Mouse (Mus musculus) gonadal fat pad, adult 2 months (tissue): ENCODE results near the gene Btbd19. TPM values are rescaled to one million over a fixed set of nuclear protein-coding genes. Genes with fewer than 3 reads are reported as not detected.

ENCODE experiments used
- DNase-seq: peaks from one replicate; pipeline ENCODE4 v3.0.0-alpha.2; 2012; ENCODE audit warnings: low read depth
- polyA plus RNA-seq: library from polyadenylated mRNA; depleted of rRNA; stranded (reverse); fragments of >200 nt; gene quantifications from 2 replicates; pipeline ENCODE4 v1.2.3, GENCODE M21; 2012

The Btbd19 gene
- polyA plus RNA-seq, 1 experiment = 12.3 TPM

- no peak for DNase-seq
Observed at GRCm38 (mm10) chr4:117134601-117134995, 9.1 kb upstream of the Btbd19 start.

- no peak for DNase-seq
Observed at GRCm38 (mm10) chr4:117133817-117134600, 8.5 kb upstream of the Btbd19 start, which contains the start of gene Plk3. TSS of gene Plk3 (minus strand) at chr4:117133963.

GRCm38 (mm10) chr4:117133366-117133796 is 7.9 kb upstream of the Btbd19 start:
- no peak for DNase-seq

DNA sequence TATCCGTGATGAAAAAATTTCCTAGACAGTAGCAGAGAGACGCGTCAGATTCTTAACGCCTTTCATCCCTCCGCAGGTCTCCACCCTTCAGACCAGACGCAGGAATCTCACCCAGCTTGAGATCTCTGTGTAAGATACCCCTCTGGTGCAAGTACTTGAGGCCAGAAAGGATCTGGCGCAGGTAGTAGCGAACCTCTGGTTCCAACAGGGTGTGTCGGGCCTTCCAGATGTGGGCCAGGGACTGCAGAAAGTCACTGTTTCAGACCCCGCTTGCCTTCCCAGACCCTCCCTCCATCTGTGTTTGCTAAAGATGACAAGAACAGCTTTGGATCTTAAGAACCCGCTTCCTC is 7.2 kb upstream of the Btbd19 start:
- DNase-seq = no peak

- no peak for DNase-seq
Observed at GRCm38 (mm10) chr4:117131890-117132793, 6.6 kb upstream of the Btbd19 start.

- no peak for DNase-seq
Observed at GRCm38 (mm10) chr4:117131198-117131597, 5.7 kb upstream of the Btbd19 start.

- no peak for DNase-seq
Observed at GRCm38 (mm10) chr4:117130790-117131189, 5.3 kb upstream of the Btbd19 start.

GRCm38 (mm10) chr4:117127991-117128686 is 2.6 kb upstream of the Btbd19 start:
- no peak for DNase-seq

GRCm38 (mm10) chr4:117126675-117127290 is 1.3 kb upstream of the Btbd19 start, which contains the start of gene Tctex1d4:
TSS of gene Tctex1d4 (plus strand) at chr4:117126794.
- DNase-seq = no peak

DNA sequence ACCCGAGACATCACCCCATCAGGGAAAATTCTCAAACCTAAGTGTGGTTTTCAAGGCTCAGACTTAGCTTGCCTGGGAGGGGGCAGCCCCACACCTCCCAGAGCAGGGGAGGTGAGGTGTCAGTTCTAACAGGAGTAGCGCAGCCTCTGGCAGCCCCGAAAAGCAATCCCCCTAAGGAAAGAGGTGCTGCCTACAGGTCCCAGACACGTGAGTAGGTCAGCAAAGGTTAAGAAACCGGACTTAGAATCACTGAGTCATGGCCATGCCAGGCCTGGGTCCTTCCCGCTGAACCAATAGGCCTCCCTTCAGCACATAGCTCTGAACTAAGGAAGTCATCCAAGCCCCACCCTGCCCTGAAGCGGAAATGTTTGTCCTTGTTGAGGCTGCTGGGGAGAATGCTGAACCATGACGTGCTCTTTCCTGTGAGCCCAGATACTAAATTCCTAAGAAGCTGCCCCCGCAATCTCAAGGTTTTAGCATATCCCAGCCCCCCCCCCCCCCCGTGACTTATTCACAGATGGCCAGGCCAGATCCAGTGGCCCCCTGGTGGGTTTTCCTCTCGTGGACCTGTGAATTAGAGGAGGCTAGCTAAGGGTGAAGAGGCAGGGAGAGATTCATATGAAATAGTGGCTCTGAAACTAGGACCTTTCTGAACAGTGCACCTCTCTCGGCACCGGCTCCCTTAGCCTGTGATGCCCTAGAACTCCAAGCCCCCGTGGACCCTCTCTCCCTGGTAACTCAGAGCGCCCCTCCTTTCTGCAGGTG is 567 bp upstream of the Btbd19 start:
- DNase-seq = no peak

DNA sequence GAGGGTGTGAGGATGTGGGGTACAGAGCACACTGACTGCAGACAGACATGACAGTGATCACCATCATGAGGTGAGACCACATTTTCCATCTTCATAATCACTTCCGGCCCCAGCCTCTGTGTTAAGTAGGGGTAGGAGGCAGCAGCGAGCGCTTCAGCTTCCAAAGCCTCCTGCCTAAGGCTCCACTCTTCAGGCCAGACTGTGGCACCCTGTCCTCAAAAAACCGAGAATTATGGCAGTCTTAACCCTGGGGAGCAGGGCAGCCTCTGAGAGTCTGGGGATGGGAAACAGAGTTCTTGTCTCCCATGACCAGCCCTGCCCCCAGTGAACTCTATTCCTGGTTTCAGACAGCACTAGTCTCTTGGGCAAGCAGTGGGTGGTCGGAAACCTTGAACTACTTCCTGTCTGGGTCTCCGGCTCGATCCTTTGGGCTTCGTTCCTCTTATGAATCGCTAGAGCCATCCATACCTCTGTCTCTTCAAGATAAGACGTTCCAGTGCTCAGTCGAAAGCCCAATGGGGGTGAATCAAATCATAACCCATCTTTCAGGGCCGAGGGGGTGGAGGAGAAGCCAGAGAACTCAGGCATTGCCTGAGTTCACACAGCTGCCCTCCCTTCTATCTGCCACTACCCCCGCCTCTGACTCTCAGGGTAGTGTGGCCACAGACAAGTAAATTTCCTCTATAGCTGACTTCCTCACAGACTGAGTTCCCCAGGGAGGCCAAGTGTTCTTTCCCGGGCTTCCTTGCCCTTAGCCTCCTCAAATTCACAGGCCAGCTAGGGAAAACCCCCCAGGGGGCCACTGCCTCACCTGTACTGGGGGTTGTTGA is 792 bp downstream of the Btbd19 start:
- DNase-seq = no peak

GRCm38 (mm10) chr4:117124218-117124517 is 1.4 kb downstream of the Btbd19 start:
- no peak for DNase-seq

DNA sequence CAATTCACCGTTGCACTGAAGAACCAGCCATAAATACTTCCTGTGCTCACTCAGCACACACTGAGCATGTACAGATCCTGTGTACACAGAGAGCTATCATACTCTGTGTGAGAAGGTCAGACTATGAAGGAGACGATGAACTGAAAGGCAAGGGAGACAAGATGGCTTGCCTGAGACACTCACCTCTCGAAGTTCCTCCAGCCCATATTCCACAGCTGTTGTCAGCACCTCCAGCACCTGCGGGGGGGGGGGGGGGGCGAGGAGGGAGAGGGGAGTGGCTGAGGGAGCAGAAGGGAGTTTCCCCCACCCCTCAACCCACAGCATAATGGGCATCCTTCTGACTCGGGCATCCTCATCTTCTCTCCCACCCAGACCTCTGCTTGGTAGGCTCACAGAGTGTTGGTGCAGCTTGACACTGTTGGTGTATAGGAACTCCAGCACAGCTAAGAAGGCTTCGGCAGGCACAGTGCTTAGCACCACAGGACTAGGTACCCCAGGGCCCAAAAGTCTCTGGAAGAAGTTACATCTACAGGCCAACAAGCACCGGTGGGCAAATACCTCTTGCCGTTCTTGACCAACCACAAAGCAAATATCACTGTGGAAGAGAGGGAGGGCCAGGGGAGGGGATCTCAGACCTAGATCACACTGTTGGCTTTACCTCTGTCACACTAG is 1.8 kb downstream of the Btbd19 start:
- DNase-seq = no peak

DNA sequence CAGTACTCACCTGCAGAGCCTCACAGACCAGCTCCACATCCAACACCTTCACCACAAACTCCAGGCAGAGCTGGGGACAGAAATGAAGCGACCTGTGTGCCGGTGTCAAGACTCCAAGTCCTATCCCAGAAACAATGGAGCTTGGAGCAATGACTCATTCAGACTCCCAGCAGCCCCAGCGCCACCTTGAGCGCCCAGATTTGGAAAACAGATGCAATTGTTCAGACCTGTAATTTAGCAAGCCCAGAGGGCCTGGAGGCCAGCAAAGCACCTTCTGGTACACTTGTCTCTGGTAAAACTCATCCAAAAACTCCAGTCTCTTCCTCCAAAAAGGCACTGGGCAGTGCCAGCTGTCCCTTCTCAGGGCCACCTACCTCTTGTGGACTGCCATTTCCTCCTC is 3.3 kb downstream of the Btbd19 start:
- DNase-seq = no peak

DNA sequence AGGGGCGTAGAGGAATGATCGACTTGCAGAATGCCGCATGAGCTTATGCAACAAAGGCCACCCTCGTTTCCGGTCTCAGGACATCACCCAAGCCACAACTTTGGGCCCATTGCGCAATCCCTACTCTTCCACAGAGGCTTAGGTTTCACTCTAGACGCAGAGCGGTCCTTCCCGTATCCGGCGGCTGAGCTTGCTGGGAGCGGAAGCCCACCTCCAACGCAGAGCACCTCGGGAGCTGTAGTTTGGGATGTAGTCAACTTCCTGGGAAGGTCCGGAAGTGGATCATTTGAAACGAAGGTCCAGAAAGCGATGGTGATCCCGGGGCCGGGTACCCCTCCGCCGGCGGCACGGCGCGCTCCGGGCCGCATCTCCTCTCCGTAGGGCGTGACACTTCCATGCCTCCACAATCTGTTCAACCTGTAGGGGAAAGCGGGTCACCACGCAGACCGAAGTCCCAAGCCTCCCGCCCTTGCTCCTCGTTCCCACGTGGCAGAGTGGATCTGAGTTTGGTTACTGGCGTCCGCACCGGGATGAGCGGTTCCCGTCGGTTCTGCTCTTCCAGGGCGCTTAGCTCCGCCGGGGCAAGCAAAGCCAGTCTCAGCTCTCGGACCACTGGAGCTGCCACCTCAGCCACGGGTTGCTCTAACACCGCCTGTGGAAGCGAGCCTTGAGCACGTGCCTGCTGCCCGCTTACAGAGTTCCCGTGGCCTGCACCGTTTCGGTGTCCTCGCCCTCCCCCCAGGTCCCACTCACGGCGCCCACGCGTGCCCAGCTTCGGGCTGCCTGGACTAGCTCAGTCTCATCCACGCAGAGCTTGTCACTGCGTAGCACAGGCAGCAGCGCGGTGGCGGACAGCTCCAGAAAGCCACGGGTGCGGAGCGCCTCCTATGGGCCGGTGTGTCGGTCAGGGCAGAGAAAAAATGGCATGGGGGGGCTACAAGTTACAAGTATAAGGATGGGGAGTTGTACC is 4.8 kb downstream of the Btbd19 start:
- no peak for DNase-seq

DNA sequence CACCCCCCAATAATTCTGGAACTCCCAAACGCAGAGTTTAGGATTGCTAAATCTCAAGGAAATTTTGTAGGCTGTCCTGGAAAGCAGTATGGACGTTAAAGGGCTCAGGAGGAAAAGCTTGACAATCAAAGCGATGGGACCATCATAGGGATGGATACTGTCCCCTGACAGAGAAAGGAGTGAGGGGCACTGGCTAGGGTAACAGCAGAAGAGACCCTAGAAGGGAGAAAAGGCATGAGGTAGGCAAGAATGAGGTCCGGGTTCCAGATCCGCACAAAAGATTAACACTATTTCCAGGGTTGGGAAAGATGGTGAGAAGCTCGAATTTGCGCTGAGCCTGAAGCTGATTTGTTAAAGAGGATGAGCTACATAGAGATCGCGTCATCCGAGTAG is 5.5 kb downstream of the Btbd19 start:
- no peak for DNase-seq

GRCm38 (mm10) chr4:117119636-117120035 is 5.9 kb downstream of the Btbd19 start:
- DNase-seq = no peak

GRCm38 (mm10) chr4:117117931-117118330 is 7.6 kb downstream of the Btbd19 start:
- no peak for DNase-seq
